Mouse (Mus musculus): Measurements from ENCODE around the gene Gm20852.
"Not testable (repeated sequence)": the region's sequence is repeated elsewhere in the genome, so short reads cannot be mapped to it uniquely, and the experiment has no call there.

The Gm20852 gene

GRCm38 (mm10) chrY:66742023-66742422 is at the start of gene Gm20852:
Gene Gm20852, minus strand, starts transcription at chrY:66742123.
- not testable (repeated sequence) for DNase-seq
